21 mouse cellular contexts compared by ENCODE assay signal in genomic region chr5:15774567-15774966, GRCm38 (mm10).
"Had no signal": no experiment of that assay in that cellular context is flagged by ENCODE, and none has a peak within 500 bp of the region (broad histone marks: within the 10 kb centered on the region; RNA-seq: fewer than 3 reads in every experiment).

No protein-coding gene starts in this region.

- ATAC-seq: liver, postnatal 0 days; midbrain, embryonic 13.5 days; midbrain, embryonic 16.5 days had no signal

- H3K36me3 ChIP-seq: limb, embryonic 12.5 days; limb, embryonic 15.5 days; lung, embryonic 15.5 days; midbrain, embryonic 10.5 days; midbrain, embryonic 13.5 days; neural tube, embryonic 13.5 days; stomach, embryonic 15.5 days had no signal

- DNase-seq: kidney, postnatal 14 days; kidney, postnatal 4 days; left cerebral cortex, postnatal 4 days; liver, postnatal 0 days; lung, postnatal 10 days; lung, postnatal 36 days; retina, postnatal 1 day; right cerebral cortex, postnatal 25 days; spleen, adult 18-20 months; thymus, postnatal 36 days had no signal

- H3K9me3 ChIP-seq: limb, embryonic 12.5 days; limb, embryonic 15.5 days; lung, embryonic 15.5 days; megakaryocyte, embryonic 14.5 days; midbrain, embryonic 10.5 days; midbrain, embryonic 13.5 days; neural tube, embryonic 13.5 days; stomach, embryonic 15.5 days had no signal

- H3K9ac ChIP-seq: limb, embryonic 12.5 days; limb, embryonic 15.5 days; liver, embryonic 14.5 days; liver, postnatal 0 days; lung, embryonic 15.5 days; midbrain, embryonic 13.5 days; neural tube, embryonic 13.5 days; stomach, embryonic 15.5 days had no signal

- H3K4me1 ChIP-seq: limb, embryonic 12.5 days; limb, embryonic 15.5 days; lung, embryonic 15.5 days; megakaryocyte, embryonic 14.5 days; midbrain, embryonic 10.5 days; midbrain, embryonic 13.5 days; neural tube, embryonic 13.5 days; stomach, embryonic 15.5 days had no signal

- H3K4me3 ChIP-seq: limb, embryonic 12.5 days; limb, embryonic 15.5 days; lung, embryonic 15.5 days; megakaryocyte, embryonic 14.5 days; midbrain, embryonic 10.5 days; midbrain, embryonic 13.5 days; myocyte; neural tube, embryonic 13.5 days; stomach, embryonic 15.5 days had no signal

- H3K27me3 ChIP-seq: limb, embryonic 12.5 days; limb, embryonic 15.5 days; lung, embryonic 15.5 days; megakaryocyte, embryonic 14.5 days; midbrain, embryonic 13.5 days; neural tube, embryonic 13.5 days; stomach, embryonic 15.5 days had no signal

- H3K27ac ChIP-seq: limb, embryonic 12.5 days; limb, embryonic 15.5 days; liver, embryonic 14.5 days; lung, embryonic 15.5 days; midbrain, embryonic 10.5 days; midbrain, embryonic 13.5 days; neural tube, embryonic 13.5 days; stomach, embryonic 15.5 days had no signal
